In genomic region chr12:13844532-13845485, GRCm38 (mm10) we compare ENCODE assay signal across 9 mouse cellular contexts.
A peak's percentile ranks its signal among the peaks of the same experiment; 100 is the strongest.
DNase-seq lines count a peak whose midpoint lies in the region; ATAC-seq lines count a peak whose summit lies in the region.
"Had no signal": no experiment of that assay in that cellular context is flagged by ENCODE, and none has a peak within 500 bp of the region (broad histone marks: within the 10 kb centered on the region; RNA-seq: fewer than 3 reads in every experiment).

No protein-coding gene starts in this region.

- no peak overlapping the region for H3K4me2 ChIP-seq in heart, embryonic 14.5 days (ENCODE audit: low read length)
- H3K4me2 ChIP-seq in midbrain, embryonic 13.5 days (replicated peaks), result no peak overlapping the region
- H3K4me2 ChIP-seq: limb, embryonic 13.5 days had no signal

- H3K27ac ChIP-seq in heart, embryonic 14.5 days (replicated peaks in 1 of 2; ENCODE audit: control insufficient read depth in 1 of 2, insufficient read depth in 1 of 2, low read depth in 2 of 2, low read length in 2 of 2), result peak overlapping the region; percentile 50 to 54; a peak in 2 of 4 replicates
- no peak overlapping the region for H3K27ac ChIP-seq in midbrain, embryonic 13.5 days
- H3K27ac ChIP-seq: limb, embryonic 13.5 days had no signal

- no peaks in the 10 kb centered on the region for H3K27me3 ChIP-seq in heart, embryonic 14.5 days (ENCODE audit: control insufficient read depth, insufficient read depth, low read length)
- no peaks in the 10 kb centered on the region for H3K27me3 ChIP-seq in midbrain, embryonic 13.5 days
- H3K27me3 ChIP-seq: limb, embryonic 13.5 days had no signal

- H3K4me3 ChIP-seq in heart, embryonic 14.5 days (ENCODE audit: control insufficient read depth in 1 of 2, insufficient read depth in 1 of 2, low read depth in 1 of 2, low read length in 2 of 2), result no peak overlapping the region
- no peak overlapping the region for H3K4me3 ChIP-seq in midbrain, embryonic 13.5 days (replicated peaks)
- H3K4me3 ChIP-seq: limb, embryonic 13.5 days had no signal

- 36% methylated on average over 13 of the region's 13 CpGs for WGBS in heart, embryonic 14.5 days
- WGBS in midbrain, embryonic 13.5 days, result 57% methylated on average over 13 of the region's 13 CpGs

- no peak overlapping the region for H3K9ac ChIP-seq in heart, embryonic 14.5 days (ENCODE audit: low read length)
- H3K9ac ChIP-seq in midbrain, embryonic 13.5 days (replicated peaks), result no peak overlapping the region
- H3K9ac ChIP-seq: limb, embryonic 13.5 days had no signal

- peak; percentile 76 for ATAC-seq in heart, embryonic 14.5 days (ENCODE audit: insufficient number of reproducible peaks, insufficient read depth, low FRiP score, low read depth)
- ATAC-seq in midbrain, embryonic 13.5 days, result peak; percentile 73
- ATAC-seq in CD4-positive, CD25-positive, alpha-beta regulatory T cell, adult 4 months, result no peak

- H3K36me3 ChIP-seq in heart, embryonic 14.5 days (ENCODE audit: control insufficient read depth, insufficient read depth, low read length), result no peaks in the 10 kb centered on the region
- H3K36me3 ChIP-seq in midbrain, embryonic 13.5 days, result no peaks in the 10 kb centered on the region
- H3K36me3 ChIP-seq: limb, embryonic 13.5 days had no signal

- DNase-seq in thymus, postnatal 0 days (ENCODE audit: low spot score), result peak; percentile 7
- DNase-seq in thymus, adult 18-20 months, result no peak
- peak; percentile 3 for DNase-seq in c-Kit-positive CD71-positive TER-119-positive erythroid progenitor cells, embryonic 14.5 days (ENCODE audit: low spot score)
- DNase-seq in kidney, postnatal 4 days, result peak; percentile 68 to 71
- peak; percentile 59 for DNase-seq in urinary bladder, postnatal 14 days (ENCODE audit: low spot score)

- peaks cover 0 to 6% of the 10 kb centered on the region in 2 experiments; a peak in 2 of 4 replicates for H3K4me1 ChIP-seq in heart, embryonic 14.5 days (ENCODE audit: control insufficient read depth in 2 of 2, insufficient read depth in 2 of 2, low read length in 2 of 2)
- H3K4me1 ChIP-seq in midbrain, embryonic 13.5 days (replicated peaks), result 0 out of 2 replicates have a peak, but pooled peaks cover 3% of the 10 kb centered on the region

- H3K9me3 ChIP-seq in heart, embryonic 14.5 days (ENCODE audit: control insufficient read depth, low read length), result no peaks in the 10 kb centered on the region
- no peaks in the 10 kb centered on the region for H3K9me3 ChIP-seq in midbrain, embryonic 13.5 days
- H3K9me3 ChIP-seq: limb, embryonic 13.5 days had no signal

Comparison
In these comparisons a context has a peak if more than half of its experiments do, and no peak if none do; other contexts are left out.
1. DNase-seq: peak in thymus, postnatal 0 days (single experiment), c-Kit-positive CD71-positive TER-119-positive erythroid progenitor cells, embryonic 14.5 days (single experiment), kidney, postnatal 4 days (2 of 2) and urinary bladder, postnatal 14 days (single experiment); none in thymus, adult 18-20 months (0 of 2).